Mouse (Mus musculus): ENCODE data around the gene Arfgef2. TPM values are rescaled to one million over a fixed set of nuclear protein-coding genes. Genes with fewer than 3 reads are reported as not detected.

Gene Arfgef2
- polyA plus RNA-seq, 1 experiment from 2014 or later, result 4.4 TPM

GRCm38 (mm10) chr2:166935582-166935981 is 130.2 kb downstream of the Arfgef2 start:
- Histone ChIP-seq H3K4me1 (no peaks in the 10 kb centered on the region), H3K27ac (no peak overlapping the region), H3K27me3 (no peaks in the 10 kb centered on the region), H3K4me3 (replicated peaks) (no peak overlapping the region), H3K9ac (no peak overlapping the region), H3K9me3 (replicated peaks) (no peaks in the 10 kb centered on the region), H3K36me3 (peaks cover 95% of the 10 kb centered on the region), H3K4me2 (no peak overlapping the region)
- 91% methylated on average over 7 of the region's 7 CpGs for WGBS
- ATAC-seq (replicated peaks; ENCODE audit: low FRiP score), result no peak

DNA sequence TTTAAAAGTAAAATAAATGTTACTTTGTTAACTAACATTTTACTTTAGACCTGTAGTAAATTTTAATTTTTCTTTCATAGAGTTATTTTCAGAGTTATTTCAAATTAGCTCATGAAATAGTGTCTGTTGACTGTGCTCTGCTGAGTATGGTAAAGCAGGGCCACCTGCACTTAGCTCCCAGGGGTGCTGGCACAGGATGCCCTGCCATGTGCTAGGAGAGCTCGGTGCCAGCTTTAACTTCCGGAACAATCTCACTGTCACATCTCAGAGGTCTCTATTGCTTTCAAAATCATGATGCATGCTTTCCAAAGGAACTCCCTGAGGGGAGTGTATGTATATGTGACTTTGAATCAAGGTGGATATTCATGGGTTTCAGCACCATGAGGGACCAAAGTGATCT is 130.8 kb downstream of the Arfgef2 start:
- no peak overlapping the region for H3K27ac ChIP-seq
- no peak overlapping the region for H3K4me3 ChIP-seq (replicated peaks)
- H3K9ac ChIP-seq, result no peak overlapping the region
- 91% methylated on average over 2 of the region's 2 CpGs for WGBS
- no peaks in the 10 kb centered on the region for H3K27me3 ChIP-seq
- H3K9me3 ChIP-seq (replicated peaks), result no peaks in the 10 kb centered on the region
- H3K4me1 ChIP-seq, result no peaks in the 10 kb centered on the region
- no peak overlapping the region for H3K4me2 ChIP-seq
- peaks cover 95% of the 10 kb centered on the region for H3K36me3 ChIP-seq
- no peak for ATAC-seq (replicated peaks; ENCODE audit: low FRiP score)

DNA sequence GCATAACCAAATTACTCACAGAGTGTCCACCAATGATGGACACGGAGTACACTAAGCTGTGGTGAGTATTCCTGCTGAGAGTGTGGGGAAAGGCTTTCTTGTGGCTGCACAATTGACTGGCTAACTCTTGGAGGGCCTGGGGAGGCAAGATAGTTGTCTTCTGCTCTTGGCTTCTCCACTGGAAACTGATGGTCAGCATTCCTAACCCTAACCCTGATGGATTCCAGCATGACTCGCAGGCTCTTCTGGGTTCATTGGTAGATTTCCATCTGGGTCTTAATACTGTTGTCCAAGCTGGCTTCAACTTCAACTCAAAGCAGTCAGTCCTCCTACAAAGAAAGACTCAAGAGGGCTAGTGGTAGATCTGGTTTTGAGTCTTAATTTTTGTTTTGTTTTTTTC is 137.8 kb downstream of the Arfgef2 start:
- Histone ChIP-seq H3K9me3 (replicated peaks) (no peaks in the 10 kb centered on the region), H3K9ac (no peak overlapping the region), H3K4me1 (no peaks in the 10 kb centered on the region), H3K27me3 (no peaks in the 10 kb centered on the region), H3K36me3 (peaks cover 96% of the 10 kb centered on the region), H3K27ac (no peak overlapping the region), H3K4me3 (replicated peaks) (no peak overlapping the region), H3K4me2 (no peak overlapping the region)
- ATAC-seq (replicated peaks; ENCODE audit: low FRiP score), result no peak
- WGBS, result 85% methylated on average over 2 of the region's 2 CpGs

- Histone ChIP-seq H3K4me2 (no peak overlapping the region), H3K27ac (no peak overlapping the region), H3K4me1 (no peaks in the 10 kb centered on the region), H3K9ac (no peak overlapping the region), H3K27me3 (no peaks in the 10 kb centered on the region), H3K9me3 (replicated peaks) (no peaks in the 10 kb centered on the region), H3K36me3 (peaks cover 96% of the 10 kb centered on the region), H3K4me3 (replicated peaks) (no peak overlapping the region)
- 75% methylated on average over 1 of the region's 1 CpGs for WGBS
- no peak for ATAC-seq (replicated peaks; ENCODE audit: low FRiP score)
These were observed 139.0 kb downstream of the Arfgef2 start for GRCm38 (mm10) chr2:166944346-166944745.

GRCm38 (mm10) chr2:166945456-166945855 is 140.1 kb downstream of the Arfgef2 start:
- H3K9me3 ChIP-seq (replicated peaks), result no peaks in the 10 kb centered on the region
- no peaks in the 10 kb centered on the region for H3K4me1 ChIP-seq
- H3K4me2 ChIP-seq, result no peak overlapping the region
- H3K27ac ChIP-seq, result no peak overlapping the region
- H3K36me3 ChIP-seq, result peaks cover 98% of the 10 kb centered on the region
- no peak overlapping the region for H3K4me3 ChIP-seq (replicated peaks)
- no peak overlapping the region for H3K9ac ChIP-seq
- 55% methylated on average over 4 of the region's 4 CpGs for WGBS
- H3K27me3 ChIP-seq, result no peaks in the 10 kb centered on the region
- no peak for ATAC-seq (replicated peaks; ENCODE audit: low FRiP score)

Other genes with a start within 250 kb of the Arfgef2 start
- 16.0 TPM in 2 replicates for gene Prex1, start 91.8 kb upstream of the Arfgef2 start, polyA plus RNA-seq (2015; fragmentation: Nextera tagmentation; extraction: Ambion mirVana)
- 8.3 and 8.5 TPM in 2 replicates for gene Trp53rkb, start 13.1 kb upstream of the Arfgef2 start, polyA plus RNA-seq (2015; fragmentation: Nextera tagmentation; extraction: Ambion mirVana)
- 136 and 138 TPM in 2 replicates for gene Cse1l, start 100.5 kb downstream of the Arfgef2 start, polyA plus RNA-seq (2015; fragmentation: Nextera tagmentation; extraction: Ambion mirVana)
- gene Stau1, start 190.7 kb downstream of the Arfgef2 start, polyA plus RNA-seq (2015; fragmentation: Nextera tagmentation; extraction: Ambion mirVana), result 86.4 and 88.7 TPM in 2 replicates
- 57.7 and 59.4 TPM in 2 replicates for gene Ddx27, start 209.6 kb downstream of the Arfgef2 start, polyA plus RNA-seq (2015; fragmentation: Nextera tagmentation; extraction: Ambion mirVana)

Data from kidney, embryonic 15.5 days (tissue).